Mouse (Mus musculus) lung, embryonic 14.5 days (tissue): ENCODE results near the gene 4931428L18Rik. TPM values are rescaled to one million over a fixed set of nuclear protein-coding genes. Genes with fewer than 3 reads are reported as not detected.

Experiments used
- ATAC-seq: fragments of 200-750 bp; cut with Nextera tagmentation; 2 replicates; pipeline ENCODE4 v1.8.0; 2017; ENCODE audit warnings: mild to moderate bottlenecking, moderate TSS enrichment, moderate library complexity; ENCODE audit not compliant: insufficient read depth
- DNase-seq: peaks from one replicate; pipeline ENCODE4 v3.0.0-alpha.2; 2015
- H3K27ac ChIP-seq: fragments of 300-500 bp; sonication (generic); 2 replicates; pipeline ENCODE4 v1.5.1; 2014; ENCODE audit warnings: low read depth, mild to moderate bottlenecking, moderate library complexity
- H3K27me3 ChIP-seq: fragments of 300-500 bp; sonication (generic); 2 replicates; pipeline ENCODE4 v1.6.1; 2014; ENCODE audit warnings: low read length, control low read depth; ENCODE audit not compliant: insufficient read depth
- H3K36me3 ChIP-seq: fragments of 300-500 bp; sonication (generic); 2 replicates; pipeline ENCODE4 v1.6.1; 2014; ENCODE audit warnings: control low read depth; ENCODE audit not compliant: insufficient read depth
- H3K4me1 ChIP-seq: fragments of 300-500 bp; sonication (generic); 2 replicates; pipeline ENCODE4 v1.6.1; 2014; ENCODE audit warnings: antibody characterized with exemption, control low read depth; ENCODE audit not compliant: insufficient read depth
- H3K4me2 ChIP-seq: fragments of 300-500 bp; sonication (generic); 2 replicates; pipeline ENCODE4 v1.6.1; 2014; ENCODE audit warnings: mild to moderate bottlenecking
- H3K4me3 ChIP-seq: fragments of 300-500 bp; sonication (generic); 2 replicates; pipeline ENCODE4 v1.5.1; 2014; ENCODE audit warnings: low read depth, low read length
- H3K9ac ChIP-seq: fragments of 300-500 bp; sonication (generic); 2 replicates; pipeline ENCODE4 v1.6.1; 2014
- H3K9me3 ChIP-seq: fragments of 300-500 bp; sonication (generic); 2 replicates; pipeline ENCODE4 v1.6.1; 2016; ENCODE audit warnings: low read depth, low read length, control low read depth
- CTCF ChIP-seq: IDR thresholded peaks from 2 replicates; pipeline ENCODE4 v1.5.1; 2016; ENCODE audit warnings: antibody characterized with exemption, low read depth
- WGBS: fragments of 180-500 bp; shearing (Covaris S2); extraction: QIAGEN DNeasy Blood & Tissue Kit; methylation state at CpG from one replicate; pipeline ENCODE4 v1.1.7; 2014; 5-methylcytosine and 5-hydroxymethylcytosine counted together
- polyA plus RNA-seq: library from polyadenylated mRNA; unstranded; fragments of >200 nt; fragmentation: Nextera tagmentation; extraction: Ambion mirVana; gene quantifications from 2 replicates; pipeline ENCODE4 v1.2.1, GENCODE M21; 2014

The 4931428L18Rik gene
- polyA plus RNA-seq, 1 experiment from 2014 or later, result not detected

- ATAC-seq (no peak), DNase-seq (no peak)
- no peaks in the 10 kb centered on the region for H3K27me3 ChIP-seq
- H3K4me3 ChIP-seq, result no peak overlapping the region
- no peak overlapping the region for H3K27ac ChIP-seq
- no peak for TF ChIP-seq CTCF
- no peak overlapping the region for H3K9ac ChIP-seq
- WGBS, result 56% methylated on average over 3 of the region's 3 CpGs
- no peaks in the 10 kb centered on the region for H3K36me3 ChIP-seq
- H3K4me2 ChIP-seq, result no peak overlapping the region
- H3K9me3 ChIP-seq, result no peaks in the 10 kb centered on the region
- H3K4me1 ChIP-seq, result no peaks in the 10 kb centered on the region
These were observed 47.1 kb downstream of the 4931428L18Rik start for GRCm38 (mm10) chr1:31175401-31175800.

DNA sequence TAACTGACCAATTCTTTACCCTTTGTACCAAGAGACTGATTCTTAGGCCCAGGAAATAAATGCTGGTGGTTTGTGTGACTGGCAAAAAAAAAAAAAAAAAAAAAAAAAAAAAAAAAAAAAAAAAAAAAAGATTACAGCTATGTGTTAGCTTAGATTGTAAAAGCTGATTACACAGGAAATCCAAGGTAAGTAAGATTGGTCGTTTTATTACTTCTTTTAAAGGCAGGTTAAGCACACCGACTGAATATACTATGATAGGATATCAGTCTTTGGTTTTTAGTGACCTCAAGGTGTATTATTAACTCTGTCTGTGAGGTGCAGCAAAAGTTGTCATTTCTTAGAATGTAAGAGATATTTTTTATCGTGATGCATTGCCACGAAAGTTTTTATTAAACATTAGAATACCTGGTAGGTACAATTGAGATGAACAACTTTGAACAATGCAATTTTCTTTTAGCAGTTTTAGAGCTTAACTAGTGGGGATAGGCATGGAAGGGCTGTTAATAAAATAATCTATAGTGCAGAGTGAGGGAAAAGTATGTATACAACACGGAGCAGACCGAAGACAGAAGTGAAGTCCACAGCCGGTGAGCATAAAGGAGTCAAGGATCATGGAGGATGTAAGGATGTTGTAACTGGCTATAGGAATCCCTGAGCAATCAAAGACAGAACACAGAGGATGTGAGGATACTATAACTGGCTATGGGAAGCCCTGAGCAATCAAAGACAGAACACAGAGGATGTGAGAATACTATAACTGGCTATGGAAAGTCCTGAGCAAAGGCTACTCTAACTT, 57.0 kb downstream of the 4931428L18Rik start:
- no peak for DNase-seq
- Histone ChIP-seq H3K9ac (no peak overlapping the region), H3K4me2 (no peak overlapping the region), H3K4me3 (no peak overlapping the region), H3K27ac (no peak overlapping the region), H3K4me1 (no peaks in the 10 kb centered on the region), H3K27me3 (no peaks in the 10 kb centered on the region), H3K36me3 (no peaks in the 10 kb centered on the region), H3K9me3 (no peaks in the 10 kb centered on the region)
- TF ChIP-seq CTCF, result no peak
- ATAC-seq, result no peak
- 83% methylated on average over 7 of the region's 7 CpGs for WGBS

DNA sequence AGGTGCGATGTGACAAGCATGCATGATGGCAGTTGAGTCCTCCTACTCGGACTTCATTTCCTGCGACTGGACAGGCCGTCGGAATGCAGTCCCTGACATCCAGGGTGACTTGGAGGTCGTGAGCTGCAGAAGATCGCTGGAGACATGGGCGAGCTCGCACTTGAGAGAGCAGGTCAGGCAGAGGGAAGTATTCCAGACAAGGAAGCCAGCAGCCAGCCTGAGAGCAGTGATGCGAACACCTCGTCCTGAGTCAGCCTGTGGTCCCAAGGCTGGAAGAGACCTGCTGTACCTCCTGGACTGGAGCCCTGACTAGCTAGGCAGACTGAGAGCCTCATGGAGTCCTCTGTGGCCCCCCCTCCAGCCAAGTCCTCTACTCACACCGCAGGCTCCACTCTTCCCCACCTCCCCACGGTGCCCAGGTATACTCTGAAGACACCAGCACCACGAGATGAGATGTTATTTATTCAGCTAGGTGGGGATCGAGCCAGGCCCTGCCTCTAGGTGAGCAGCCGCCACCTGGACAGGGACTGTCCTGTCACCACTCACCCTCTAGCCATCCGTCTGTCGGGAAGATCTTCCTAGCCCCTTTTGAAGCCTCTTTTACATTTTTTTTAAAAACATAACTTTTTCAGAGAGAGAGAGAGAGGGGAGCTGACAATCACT, 57.8 kb downstream of the 4931428L18Rik start:
- H3K36me3 ChIP-seq, result no peaks in the 10 kb centered on the region
- no peak for TF ChIP-seq CTCF
- no peak for ATAC-seq
- 37% methylated on average over 18 of the region's 18 CpGs for WGBS
- no peaks in the 10 kb centered on the region for H3K27me3 ChIP-seq
- H3K9ac ChIP-seq, result no peak overlapping the region
- DNase-seq, result peak; percentile 16
- no peak overlapping the region for H3K4me2 ChIP-seq
- H3K9me3 ChIP-seq, result no peaks in the 10 kb centered on the region
- no peaks in the 10 kb centered on the region for H3K4me1 ChIP-seq
- H3K4me3 ChIP-seq, result no peak overlapping the region
- no peak overlapping the region for H3K27ac ChIP-seq

DNA sequence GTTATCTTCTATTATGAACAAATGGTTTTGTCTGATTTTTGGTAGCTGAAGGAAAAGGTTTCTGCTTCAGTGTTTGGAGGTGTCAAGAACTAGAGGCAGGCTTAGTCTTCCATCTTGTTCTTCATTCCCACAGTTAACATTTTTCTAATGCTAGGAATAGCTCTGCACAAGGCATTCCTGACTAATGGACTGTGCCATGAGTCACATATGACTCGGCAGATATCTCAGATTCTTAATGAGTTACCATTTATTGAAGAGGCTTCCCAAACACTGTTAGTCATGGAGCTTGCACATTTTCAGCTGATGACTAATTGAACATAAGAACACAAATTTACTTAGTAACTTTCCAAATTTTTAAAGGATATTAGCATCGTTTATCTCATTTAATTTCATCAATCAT, 65.6 kb downstream of the 4931428L18Rik start:
- no peak for TF ChIP-seq CTCF
- no peak overlapping the region for H3K27ac ChIP-seq
- no peak overlapping the region for H3K4me3 ChIP-seq
- WGBS, result 62% methylated on average over 2 of the region's 2 CpGs
- no peak overlapping the region for H3K4me2 ChIP-seq
- H3K9me3 ChIP-seq, result no peaks in the 10 kb centered on the region
- no peak overlapping the region for H3K9ac ChIP-seq
- no peak for DNase-seq
- no peaks in the 10 kb centered on the region for H3K36me3 ChIP-seq
- no peaks in the 10 kb centered on the region for H3K4me1 ChIP-seq
- no peak for ATAC-seq
- no peaks in the 10 kb centered on the region for H3K27me3 ChIP-seq

GRCm38 (mm10) chr1:31156185-31156584, 66.3 kb downstream of the 4931428L18Rik start:
- ATAC-seq (no peak), DNase-seq (no peak)
- 34% methylated on average over 2 of the region's 2 CpGs for WGBS
- Histone ChIP-seq H3K9me3 (no peaks in the 10 kb centered on the region), H3K27ac (no peak overlapping the region), H3K4me2 (no peak overlapping the region), H3K4me1 (no peaks in the 10 kb centered on the region), H3K9ac (no peak overlapping the region), H3K4me3 (no peak overlapping the region), H3K36me3 (no peaks in the 10 kb centered on the region), H3K27me3 (no peaks in the 10 kb centered on the region)
- no peak for TF ChIP-seq CTCF

DNA sequence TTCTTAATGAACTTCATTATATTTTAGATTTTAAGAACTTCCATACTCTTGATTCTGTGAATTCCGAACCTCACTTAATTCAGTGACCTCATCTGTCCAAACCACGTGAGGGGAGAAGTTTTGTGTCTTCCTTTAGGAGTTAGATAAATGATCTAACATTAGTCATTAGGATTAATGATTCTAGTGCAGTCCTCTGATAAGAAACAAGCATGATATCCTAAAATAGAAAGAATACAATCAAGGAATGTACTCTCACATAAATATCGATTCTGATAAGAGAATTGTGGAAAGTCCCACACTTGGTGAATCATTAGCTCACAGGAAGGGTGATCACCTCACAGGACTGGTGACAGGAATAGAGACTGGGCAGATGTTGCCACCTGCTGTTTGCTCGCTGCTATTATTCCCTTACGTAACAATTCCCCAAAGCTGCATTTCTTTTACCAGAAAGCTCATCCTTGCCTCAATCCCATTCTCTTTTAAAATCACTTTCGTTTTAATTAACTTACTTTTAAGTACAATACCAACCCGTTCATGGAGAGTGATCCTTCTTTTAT, 68.6 kb downstream of the 4931428L18Rik start:
- Histone ChIP-seq H3K4me2 (no peak overlapping the region), H3K9me3 (no peaks in the 10 kb centered on the region), H3K9ac (no peak overlapping the region), H3K4me1 (no peaks in the 10 kb centered on the region), H3K36me3 (no peaks in the 10 kb centered on the region), H3K27ac (no peak overlapping the region), H3K27me3 (no peaks in the 10 kb centered on the region), H3K4me3 (no peak overlapping the region)
- no peak for ATAC-seq
- 10% methylated on average over 7 of the region's 7 CpGs for WGBS
- DNase-seq, result peak; percentile 84
- TF ChIP-seq CTCF, result peak; percentile 84

DNA sequence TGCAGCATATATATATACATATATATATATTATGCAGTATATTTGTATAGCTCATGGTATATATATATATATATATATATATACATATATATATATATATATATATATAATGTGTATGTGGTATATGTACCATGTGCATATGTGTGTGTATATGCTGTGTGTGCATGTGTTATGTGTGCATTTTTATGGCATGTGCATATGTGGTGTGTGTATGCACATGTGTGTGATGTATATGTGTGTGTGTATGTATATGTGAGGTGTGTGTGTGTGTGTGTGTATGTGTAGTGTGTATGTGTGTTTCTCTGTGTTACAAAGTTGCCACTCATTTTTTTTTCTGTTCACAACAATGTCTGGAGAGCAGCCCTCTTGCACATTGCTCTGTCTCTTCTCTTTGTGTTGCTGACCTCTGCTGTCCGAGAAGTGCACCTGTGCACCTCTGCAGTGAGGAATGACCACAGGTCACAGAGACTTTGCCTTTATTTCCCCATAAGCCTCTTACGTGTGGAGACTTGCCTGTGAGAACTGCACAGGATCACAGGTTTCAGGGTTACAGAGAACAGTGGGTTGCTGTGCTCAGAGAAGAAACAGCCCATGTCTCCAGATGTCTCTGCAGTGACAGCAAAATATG, 69.6 kb downstream of the 4931428L18Rik start:
- no peaks in the 10 kb centered on the region for H3K36me3 ChIP-seq
- ATAC-seq (peak; percentile 21; the same call in 1 of the 2 replicates), DNase-seq (no peak)
- no peaks in the 10 kb centered on the region for H3K9me3 ChIP-seq
- TF ChIP-seq CTCF, result peak; percentile 47
- no peak overlapping the region for H3K27ac ChIP-seq
- H3K4me2 ChIP-seq, result no peak overlapping the region
- 35% methylated on average over 2 of the region's 2 CpGs for WGBS
- H3K4me1 ChIP-seq, result no peaks in the 10 kb centered on the region
- no peak overlapping the region for H3K9ac ChIP-seq
- no peak overlapping the region for H3K4me3 ChIP-seq
- no peaks in the 10 kb centered on the region for H3K27me3 ChIP-seq
